Mouse (Mus musculus) heart, embryonic 13.5 days (tissue): ENCODE data around the gene Mpst. TPM values are rescaled to one million over a fixed set of nuclear protein-coding genes. Genes with fewer than 3 reads are reported as not detected.

Source experiments
- ATAC-seq: fragments of 200-750 bp; cut with Nextera tagmentation; 2 replicates; pipeline ENCODE4 v1.8.0; 2017; ENCODE audit warnings: moderate TSS enrichment; ENCODE audit not compliant: insufficient number of reproducible peaks, low FRiP score, low TSS enrichment; ENCODE audit errors: extremely low read depth
- H3K27ac ChIP-seq: fragments of 300-500 bp; sonication (generic); replicated peaks from 2 replicates; pipeline ENCODE4 v1.5.1; 2015; ENCODE audit warnings: moderate library complexity, mild to moderate bottlenecking, inconsistent platforms
- H3K27me3 ChIP-seq: fragments of 300-500 bp; sonication (generic); replicated peaks from 2 replicates; pipeline ENCODE4 v1.6.1; 2015; ENCODE audit warnings: mild to moderate bottlenecking, inconsistent platforms
- H3K36me3 ChIP-seq: fragments of 300-500 bp; sonication (generic); 2 replicates; pipeline ENCODE4 v1.6.1; 2015; ENCODE audit warnings: mild to moderate bottlenecking, inconsistent platforms
- H3K4me1 ChIP-seq: fragments of 300-500 bp; sonication (generic); 2 replicates; pipeline ENCODE4 v1.6.1; 2015; ENCODE audit warnings: inconsistent platforms
- H3K4me2 ChIP-seq: fragments of 300-500 bp; sonication (generic); 2 replicates; pipeline ENCODE4 v1.6.1; 2015; ENCODE audit warnings: inconsistent platforms, mild to moderate bottlenecking, moderate library complexity
- H3K4me3 ChIP-seq: fragments of 300-500 bp; sonication (generic); 2 replicates; pipeline ENCODE4 v1.5.1; 2015; ENCODE audit warnings: moderate library complexity, mild to moderate bottlenecking, inconsistent platforms
- H3K9ac ChIP-seq: fragments of 300-500 bp; sonication (generic); 2 replicates; pipeline ENCODE4 v1.6.1; 2015; ENCODE audit warnings: inconsistent platforms, mild to moderate bottlenecking, moderate library complexity
- H3K9me3 ChIP-seq: fragments of 300-500 bp; sonication (generic); 2 replicates; pipeline ENCODE4 v1.6.1; 2016; ENCODE audit warnings: inconsistent platforms
- WGBS: fragments of 180-500 bp; shearing (Covaris S2); methylation state at CpG from one replicate; pipeline ENCODE4 v1.1.7; 2015; ENCODE audit warnings: mixed read lengths; 5-methylcytosine and 5-hydroxymethylcytosine counted together
- polyA plus RNA-seq: library from polyadenylated mRNA; unstranded; fragments of >200 nt; fragmentation: Nextera tagmentation; extraction: Ambion mirVana; gene quantifications from 2 replicates; pipeline ENCODE4 v1.2.1, GENCODE M21; 2015

Gene Mpst
- polyA plus RNA-seq, 1 experiment from 2014 or later: 0.99 TPM

GRCm38 (mm10) chr15:78455168-78455567 is 49.0 kb downstream of the Mpst start:
- Histone ChIP-seq H3K9ac (peak overlapping the region; percentile 11; the same call in 1 of the 2 replicates), H3K4me2 (no peak overlapping the region), H3K27ac (no peak overlapping the region), H3K4me1 (peaks cover 19% of the 10 kb centered on the region), H3K27me3 (no peaks in the 10 kb centered on the region), H3K9me3 (no peaks in the 10 kb centered on the region), H3K4me3 (no peak overlapping the region), H3K36me3 (no peaks in the 10 kb centered on the region)
- 47% methylated on average over 4 of the region's 4 CpGs for WGBS
- no peak for ATAC-seq

DNA sequence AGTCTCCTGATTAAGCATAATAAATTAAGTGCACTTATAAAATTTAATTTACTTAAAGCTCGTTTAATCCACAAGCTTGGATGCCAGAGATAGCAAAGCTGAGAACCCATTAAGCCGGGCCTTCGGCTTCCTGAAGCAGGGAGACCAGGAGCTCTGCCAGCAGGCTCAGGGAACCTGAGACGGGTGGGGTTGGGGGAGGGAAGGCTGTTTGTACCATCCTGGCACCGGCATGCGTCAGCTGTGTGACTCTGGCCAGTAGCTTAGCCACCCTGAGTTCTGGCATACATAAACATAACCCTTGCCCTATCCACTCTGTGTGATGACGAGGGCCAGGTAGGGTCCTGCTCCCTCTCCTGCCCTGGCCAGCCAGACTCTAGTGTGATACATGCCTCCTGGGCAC is 49.8 kb downstream of the Mpst start:
- 53% methylated on average over 7 of the region's 7 CpGs for WGBS
- Histone ChIP-seq H3K4me1 (peaks cover 12% of the 10 kb centered on the region; the same call in 1 of the 2 replicates), H3K27ac (no peak overlapping the region), H3K36me3 (no peaks in the 10 kb centered on the region), H3K4me3 (no peak overlapping the region), H3K27me3 (no peaks in the 10 kb centered on the region), H3K4me2 (no peak overlapping the region), H3K9ac (no peak overlapping the region), H3K9me3 (no peaks in the 10 kb centered on the region)
- ATAC-seq: no peak

- H3K27me3 ChIP-seq: peaks cover 7% of the 10 kb centered on the region; the same call in 1 of the 2 replicates
- H3K4me2 ChIP-seq: no peak overlapping the region
- H3K27ac ChIP-seq: no peak overlapping the region
- H3K4me1 ChIP-seq: peaks cover 7% of the 10 kb centered on the region; the same call in 1 of the 2 replicates
- 72% methylated on average over 10 of the region's 10 CpGs for WGBS
- no peaks in the 10 kb centered on the region for H3K36me3 ChIP-seq
- no peak overlapping the region for H3K9ac ChIP-seq
- H3K4me3 ChIP-seq: no peak overlapping the region
- ATAC-seq: no peak
- no peaks in the 10 kb centered on the region for H3K9me3 ChIP-seq
Measured at GRCm38 (mm10) chr15:78457193-78457592, 51.0 kb downstream of the Mpst start.

DNA sequence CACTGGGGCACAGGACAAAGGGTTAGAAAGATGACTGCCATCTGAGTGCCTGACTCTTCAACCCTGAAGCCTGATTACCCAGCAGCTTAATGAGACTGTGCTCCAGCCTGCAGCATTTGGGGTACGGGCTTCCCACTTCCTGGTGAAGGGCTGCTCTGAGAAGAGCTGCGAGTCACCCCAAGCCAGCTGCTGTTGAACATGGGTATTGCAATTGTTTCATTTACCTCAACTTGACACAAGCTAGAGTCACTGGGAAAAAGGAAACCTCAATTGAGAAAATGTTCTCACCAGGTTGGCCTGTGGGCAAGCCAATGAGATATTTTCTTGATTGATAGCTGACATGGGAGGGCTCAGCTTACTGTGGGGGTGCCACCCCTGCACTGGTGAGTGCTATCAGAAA is 56.8 kb downstream of the Mpst start:
- H3K27ac ChIP-seq: no peak overlapping the region
- 37% methylated on average over 2 of the region's 2 CpGs for WGBS
- H3K36me3 ChIP-seq: no peaks in the 10 kb centered on the region
- H3K9me3 ChIP-seq: no peaks in the 10 kb centered on the region
- peaks cover 8% of the 10 kb centered on the region for H3K4me1 ChIP-seq
- H3K4me2 ChIP-seq: no peak overlapping the region
- no peak overlapping the region for H3K4me3 ChIP-seq
- ATAC-seq: no peak
- peaks cover 10% of the 10 kb centered on the region; the same call in 1 of the 2 replicates for H3K27me3 ChIP-seq
- H3K9ac ChIP-seq: no peak overlapping the region

Other genes with a start within 250 kb of the Mpst start
- 41.0 and 44.7 TPM in 2 replicates for gene Ift27, start 232.3 kb upstream of the Mpst start, polyA plus RNA-seq
- 0.40 and 0.47 TPM in 2 replicates for gene Pvalb, start 200.0 kb upstream of the Mpst start, polyA plus RNA-seq
- gene Ncf4, start 161.6 kb upstream of the Mpst start, polyA plus RNA-seq: 5.3 and 7.5 TPM in 2 replicates
- gene Csf2rb2, start 100.7 kb upstream of the Mpst start, polyA plus RNA-seq: 0.28 and 0.39 TPM in 2 replicates
- gene Csf2rb, start 80.7 kb upstream of the Mpst start, polyA plus RNA-seq: 0.94 and 1.3 TPM in 2 replicates
- not detected in 2 replicates for gene Tex33, start 10.5 kb upstream of the Mpst start, polyA plus RNA-seq
- 12.2 and 14.2 TPM in 2 replicates for gene Tst, start 509 bp upstream of the Mpst start, polyA plus RNA-seq
- gene Kctd17, start 22.1 kb downstream of the Mpst start, polyA plus RNA-seq: 22.5 and 23.0 TPM in 2 replicates
- 0.37 and 0.45 TPM in 2 replicates for gene Tmprss6, start 62.2 kb downstream of the Mpst start, polyA plus RNA-seq
- gene Il2rb, start 88.9 kb downstream of the Mpst start, polyA plus RNA-seq: 0.04 TPM in 1 of 2 replicates, not detected in the other
- gene C1qtnf6, start 125.0 kb downstream of the Mpst start, polyA plus RNA-seq: 28.7 and 31.8 TPM in 2 replicates
- 0.09 TPM in 1 of 2 replicates, not detected in the other for gene Sstr3, start 138.3 kb downstream of the Mpst start, polyA plus RNA-seq
- 7.6 and 8.9 TPM in 2 replicates for gene Rac2, start 166.4 kb downstream of the Mpst start, polyA plus RNA-seq
- 5.0 and 5.2 TPM in 2 replicates for gene Cyth4, start 190.6 kb downstream of the Mpst start, polyA plus RNA-seq